Mouse (Mus musculus) left cerebral cortex, adult 18-20 months (tissue): ENCODE data around the gene Hapln2. TPM values are rescaled to one million over a fixed set of nuclear protein-coding genes. Genes with fewer than 3 reads are reported as not detected.

ENCODE experiments used
- DNase-seq, 2 experiments: peaks; one replicate each; pipeline ENCODE4 v3.0.0; 2021 to 2022; ENCODE audit warnings: low spot score in 2 of 2, mixed read lengths in 1 of 2
- total RNA-seq, 2 experiments: library from RNA; stranded (reverse); gene quantifications; 2 replicates each; pipeline ENCODE4 v1.2.3; 2021

Gene Hapln2
- total RNA-seq, 2 experiments from 2014 or later, result 22.6 to 24.1 TPM

- no peak for DNase-seq
Observed at GRCm38 (mm10) chr3:87981894-87982835, 45.2 kb downstream of the Hapln2 start.

- no peak for DNase-seq
Observed at GRCm38 (mm10) chr3:87981214-87981760, 46.1 kb downstream of the Hapln2 start.

GRCm38 (mm10) chr3:87980728-87981127 is 46.7 kb downstream of the Hapln2 start:
- no peak for DNase-seq

DNA sequence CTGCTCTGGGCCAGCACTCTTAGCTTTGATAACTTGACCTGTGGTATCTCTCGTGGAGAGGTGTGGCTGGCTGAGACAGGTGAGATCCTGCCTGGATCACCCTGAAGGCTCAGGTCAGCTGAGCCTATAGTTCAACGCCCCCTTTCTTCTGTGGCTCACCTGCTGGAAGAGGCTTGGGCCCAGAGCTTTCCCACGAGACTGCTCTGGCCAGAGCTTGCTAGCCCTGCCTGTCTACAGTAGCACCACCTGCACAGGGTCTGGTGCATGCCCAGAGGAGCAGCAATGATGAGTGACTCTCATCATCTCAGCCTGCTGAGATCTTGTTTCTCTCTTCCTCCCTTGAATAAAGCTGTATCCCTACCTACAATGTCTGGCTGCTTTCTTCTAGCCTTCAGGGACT is 47.3 kb downstream of the Hapln2 start:
- DNase-seq, result no peak

DNA sequence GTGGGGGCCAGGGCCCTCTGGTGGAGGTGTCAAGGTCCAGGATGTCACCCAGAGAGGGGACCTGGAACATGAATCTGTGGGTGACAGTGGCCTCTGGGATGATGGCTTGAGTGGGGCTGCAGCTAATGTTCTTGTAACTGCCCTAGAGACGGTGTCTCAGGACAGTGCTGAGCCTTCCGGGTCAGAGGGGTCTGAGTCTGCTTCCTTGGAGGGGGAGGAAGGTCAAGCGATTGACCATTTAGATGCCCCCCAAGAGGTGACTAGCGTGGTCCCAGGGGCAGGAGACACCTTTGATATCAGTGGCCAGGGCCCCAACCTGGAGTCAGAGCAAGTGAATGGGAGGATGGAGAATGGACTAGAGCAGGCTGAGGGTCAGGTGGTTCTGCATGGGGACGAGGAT is 47.9 kb downstream of the Hapln2 start:
- no peak for DNase-seq

- DNase-seq, result no peak
Observed at GRCm38 (mm10) chr3:87974381-87974987, 52.9 kb downstream of the Hapln2 start.

- DNase-seq, result no peak
Observed at GRCm38 (mm10) chr3:87973593-87974380, 53.6 kb downstream of the Hapln2 start.

- DNase-seq, result no peak
Observed at GRCm38 (mm10) chr3:87972776-87973175, 54.6 kb downstream of the Hapln2 start.

GRCm38 (mm10) chr3:87972203-87972664 is 55.1 kb downstream of the Hapln2 start:
- peak in 1 of 2 experiments; percentile 24 for DNase-seq

Other genes starting within 250 kb of the Hapln2 start
- gene Ntrk1, start 232.4 kb downstream of the Hapln2 start, total RNA-seq, result under 1 TPM; 0.49 to 0.95 TPM
- under 1 TPM; 0.72 to 0.96 TPM for gene Insrr, start 230.6 kb downstream of the Hapln2 start, total RNA-seq
- gene Pear1, start 203.3 kb downstream of the Hapln2 start, total RNA-seq, result 1 to 10 TPM; 7.0 to 7.5 TPM
- not detected for gene Sh2d2a, start 180.8 kb downstream of the Hapln2 start, total RNA-seq
- gene Prcc, start 142.0 kb downstream of the Hapln2 start, total RNA-seq, result 10 to 100 TPM; 58.4 to 59.5 TPM
- gene Hdgf, start 121.3 kb downstream of the Hapln2 start, total RNA-seq, result 100 to 1,000 TPM; 154 TPM
- 10 to 100 TPM; 53.6 to 53.7 TPM for gene Mrpl24, start 108.1 kb downstream of the Hapln2 start, total RNA-seq
- 10 to 100 TPM; 13.4 to 14.0 TPM for gene Isg20l2, start 97.3 kb downstream of the Hapln2 start, total RNA-seq
- gene Rrnad1, start 96.9 kb downstream of the Hapln2 start, total RNA-seq, result 10 to 100 TPM; 19.2 to 21.2 TPM
- gene Crabp2, start 78.9 kb downstream of the Hapln2 start, total RNA-seq, result 1 to 10 TPM; 7.9 to 8.4 TPM
- 1 to 10 TPM; 4.6 to 9.5 TPM for gene Nes, start 56.5 kb downstream of the Hapln2 start, total RNA-seq
- gene Bcan, start 27.4 kb downstream of the Hapln2 start, total RNA-seq, result 100 to 1,000 TPM; 221 to 244 TPM
- 10 to 100 TPM; 14.8 to 19.5 TPM for gene Gpatch4, start 15.5 kb upstream of the Hapln2 start, total RNA-seq
- 10 to 100 TPM; 76.2 to 77.0 TPM for gene Naxe, start 30.9 kb upstream of the Hapln2 start, total RNA-seq
- not detected for gene Ttc24, start 50.7 kb upstream of the Hapln2 start, total RNA-seq
- under 1 TPM; 0.16 to 0.30 TPM for gene Iqgap3, start 54.4 kb upstream of the Hapln2 start, total RNA-seq
- gene Mef2d, start 114.8 kb upstream of the Hapln2 start, total RNA-seq, result 100 to 1,000 TPM; 210 to 213 TPM
- not detected for gene Rhbg, start 227.1 kb upstream of the Hapln2 start, total RNA-seq